Mouse (Mus musculus): Measurements from ENCODE around the gene Eml6.

- no peak for TF ChIP-seq CTCF (IDR thresholded peaks at IDR 0.05; ENCODE audit: control insufficient read depth, insufficient read depth, insufficient replicate concordance, low read depth, low read length)
- no peak for TF ChIP-seq POLR2A (IDR thresholded peaks at IDR 0.05; ENCODE audit: control insufficient read depth, low read depth, low read length)
Measured at GRCm38 (mm10) chr11:29774296-29774695, 251.5 kb downstream of the Eml6 start.
